Mouse (Mus musculus): Measurements from ENCODE around the gene Zfp511. TPM values are rescaled to one million over a fixed set of nuclear protein-coding genes. Genes with fewer than 3 reads are reported as not detected.

Zfp511 gene
- total RNA-seq (2014; fragmentation: Nextera tagmentation): 25.7 and 27.8 TPM in 2 replicates
- total RNA-seq (2017): 23.8 TPM in 2 replicates
- 15.0 and 17.4 TPM in 2 replicates for polyA plus RNA-seq (2012)

- Histone ChIP-seq H3K9me3 (replicated peaks) (no peaks in the 10 kb centered on the region), H3K36me3 (replicated peaks) (peaks cover 78% of the 10 kb centered on the region), H3K4me1 (ENCODE audit: insufficient read depth, low read depth, low read length) (peaks cover 29% of the 10 kb centered on the region), H3K4me3 (ENCODE audit: low read depth, low read length) (peak within 1 kb of the TSS; percentile 95), H3K27me3 (ENCODE audit: insufficient read depth, low read length) (no peaks in the 10 kb centered on the region)
- ATAC-seq (ENCODE audit: extremely low read depth, insufficient number of reproducible peaks, low FRiP score, poor library complexity, severe bottlenecking) (peak; percentile 93), DNase-seq (ENCODE audit: low spot score) (peak; percentile 94)
- TF ChIP-seq TAL1 (conservative IDR thresholded peaks at IDR 0.05; ENCODE audit: low read depth, low read length): no peak
- TF ChIP-seq POLR2AphosphoS5 (IDR thresholded peaks at IDR 0.05; ENCODE audit: insufficient replicate concordance, low read depth, low read length): no peak
- TF ChIP-seq GATA2 (IDR thresholded peaks at IDR 0.05; ENCODE audit: borderline replicate concordance, low read depth, low read length): no peak
- TF ChIP-seq GATA1 (IDR thresholded peaks at IDR 0.05; ENCODE audit: borderline replicate concordance, low read length): no peak
- no peak for TF ChIP-seq CTCF (IDR thresholded peaks at IDR 0.05; ENCODE audit: low read depth, low read length)
Observed at GRCm38 (mm10) chr7:140036281-140037170, at the start of gene Zfp511, which contains the start of gene Tubgcp2. Gene Zfp511 (plus strand): TSS chr7:140036391. Gene Tubgcp2 (minus strand): TSS chr7:140036669.

- H3K4me1 ChIP-seq (ENCODE audit: insufficient read depth, low read depth, low read length): peaks cover 14% of the 10 kb centered on the region; the same call in 1 of the 2 replicates
- ATAC-seq (ENCODE audit: extremely low read depth, insufficient number of reproducible peaks, low FRiP score, poor library complexity, severe bottlenecking) (no peak), DNase-seq (ENCODE audit: low spot score) (no peak)
- no peaks in the 10 kb centered on the region for H3K36me3 ChIP-seq (replicated peaks)
- peaks cover 8% of the 10 kb centered on the region for H3K27me3 ChIP-seq (ENCODE audit: insufficient read depth, low read length)
- H3K9me3 ChIP-seq (replicated peaks): no peaks in the 10 kb centered on the region
- no peak overlapping the region for H3K4me3 ChIP-seq (ENCODE audit: low read depth, low read length)
- TF ChIP-seq GATA2 (IDR thresholded peaks at IDR 0.05; ENCODE audit: borderline replicate concordance, low read depth, low read length): no peak
- no peak for TF ChIP-seq CTCF (IDR thresholded peaks at IDR 0.05; ENCODE audit: low read depth, low read length)
- TF ChIP-seq GATA1 (IDR thresholded peaks at IDR 0.05; ENCODE audit: borderline replicate concordance, low read length): no peak
Observed at GRCm38 (mm10) chr7:139988272-139988671, 47.9 kb upstream of the Zfp511 start.

GRCm38 (mm10) chr7:139990864-139991394 lies 45.3 kb upstream of the Zfp511 start:
- ATAC-seq (ENCODE audit: extremely low read depth, insufficient number of reproducible peaks, low FRiP score, poor library complexity, severe bottlenecking) (no peak), DNase-seq (ENCODE audit: low spot score) (no peak)
- H3K36me3 ChIP-seq (replicated peaks): peaks cover 24% of the 10 kb centered on the region
- H3K27me3 ChIP-seq (ENCODE audit: insufficient read depth, low read length): peaks cover 8% of the 10 kb centered on the region
- H3K4me1 ChIP-seq (ENCODE audit: insufficient read depth, low read depth, low read length): peaks cover 14% of the 10 kb centered on the region
- H3K4me3 ChIP-seq (ENCODE audit: low read depth, low read length): no peak overlapping the region
- no peaks in the 10 kb centered on the region for H3K9me3 ChIP-seq (replicated peaks)
- TF ChIP-seq TAL1 (conservative IDR thresholded peaks at IDR 0.05; ENCODE audit: low read depth, low read length) (no peak), CTCF (IDR thresholded peaks at IDR 0.05; ENCODE audit: low read depth, low read length) (no peak), GATA2 (IDR thresholded peaks at IDR 0.05; ENCODE audit: borderline replicate concordance, low read depth, low read length) (no peak), GATA1 (IDR thresholded peaks at IDR 0.05; ENCODE audit: borderline replicate concordance, low read length) (no peak), POLR2AphosphoS5 (IDR thresholded peaks at IDR 0.05; ENCODE audit: insufficient replicate concordance, low read depth, low read length) (no peak)

GRCm38 (mm10) chr7:139992406-139992805 lies 43.8 kb upstream of the Zfp511 start, which contains the start of gene Adam8:
Gene Adam8 (minus strand): TSS chr7:139992562.
- Histone ChIP-seq H3K4me3 (ENCODE audit: low read depth, low read length) (no peak within 1 kb of the TSS), H3K9me3 (replicated peaks) (no peaks in the 10 kb centered on the region), H3K27me3 (ENCODE audit: insufficient read depth, low read length) (peaks cover 8% of the 10 kb centered on the region), H3K36me3 (replicated peaks) (peaks cover 39% of the 10 kb centered on the region), H3K4me1 (ENCODE audit: insufficient read depth, low read depth, low read length) (peaks cover 14% of the 10 kb centered on the region)
- no peak for TF ChIP-seq CTCF (IDR thresholded peaks at IDR 0.05; ENCODE audit: low read depth, low read length)
- no peak for TF ChIP-seq GATA2 (IDR thresholded peaks at IDR 0.05; ENCODE audit: borderline replicate concordance, low read depth, low read length)
- no peak for TF ChIP-seq POLR2AphosphoS5 (IDR thresholded peaks at IDR 0.05; ENCODE audit: insufficient replicate concordance, low read depth, low read length)
- TF ChIP-seq TAL1 (conservative IDR thresholded peaks at IDR 0.05; ENCODE audit: low read depth, low read length): no peak
- TF ChIP-seq GATA1 (IDR thresholded peaks at IDR 0.05; ENCODE audit: borderline replicate concordance, low read length): no peak
- DNase-seq (ENCODE audit: low spot score): no peak
- ATAC-seq (ENCODE audit: extremely low read depth, insufficient number of reproducible peaks, low FRiP score, poor library complexity, severe bottlenecking): no peak

GRCm38 (mm10) chr7:139993532-139993931 lies 42.7 kb upstream of the Zfp511 start:
- Histone ChIP-seq H3K36me3 (replicated peaks) (peaks cover 50% of the 10 kb centered on the region), H3K27me3 (ENCODE audit: insufficient read depth, low read length) (peaks cover 6% of the 10 kb centered on the region), H3K4me1 (ENCODE audit: insufficient read depth, low read depth, low read length) (peaks cover 10% of the 10 kb centered on the region), H3K9me3 (replicated peaks) (no peaks in the 10 kb centered on the region), H3K4me3 (ENCODE audit: low read depth, low read length) (no peak overlapping the region)
- TF ChIP-seq GATA1 (IDR thresholded peaks at IDR 0.05; ENCODE audit: borderline replicate concordance, low read length) (no peak), TAL1 (conservative IDR thresholded peaks at IDR 0.05; ENCODE audit: low read depth, low read length) (no peak), CTCF (IDR thresholded peaks at IDR 0.05; ENCODE audit: low read depth, low read length) (no peak)
- ATAC-seq (ENCODE audit: extremely low read depth, insufficient number of reproducible peaks, low FRiP score, poor library complexity, severe bottlenecking) (no peak), DNase-seq (ENCODE audit: low spot score) (no peak)

- ATAC-seq (ENCODE audit: extremely low read depth, insufficient number of reproducible peaks, low FRiP score, poor library complexity, severe bottlenecking) (no peak), DNase-seq (ENCODE audit: low spot score) (no peak)
- Histone ChIP-seq H3K36me3 (replicated peaks) (peaks cover 57% of the 10 kb centered on the region), H3K4me1 (ENCODE audit: insufficient read depth, low read depth, low read length) (peaks cover 10% of the 10 kb centered on the region), H3K9me3 (replicated peaks) (no peaks in the 10 kb centered on the region), H3K4me3 (ENCODE audit: low read depth, low read length) (no peak overlapping the region), H3K27me3 (ENCODE audit: insufficient read depth, low read length) (peaks cover 3% of the 10 kb centered on the region)
- TF ChIP-seq CTCF (IDR thresholded peaks at IDR 0.05; ENCODE audit: low read depth, low read length): no peak
- TF ChIP-seq GATA2 (IDR thresholded peaks at IDR 0.05; ENCODE audit: borderline replicate concordance, low read depth, low read length): no peak
- no peak for TF ChIP-seq POLR2AphosphoS5 (IDR thresholded peaks at IDR 0.05; ENCODE audit: insufficient replicate concordance, low read depth, low read length)
- no peak for TF ChIP-seq GATA1 (IDR thresholded peaks at IDR 0.05; ENCODE audit: borderline replicate concordance, low read length)
- TF ChIP-seq TAL1 (conservative IDR thresholded peaks at IDR 0.05; ENCODE audit: low read depth, low read length): no peak
Observed at GRCm38 (mm10) chr7:139994202-139994601, 42.0 kb upstream of the Zfp511 start.
